Mouse (Mus musculus) heart, embryonic 12.5 days (tissue): ENCODE data around the gene Faah. TPM values are rescaled to one million over a fixed set of nuclear protein-coding genes. Genes with fewer than 3 reads are reported as not detected.

Experiments
- ATAC-seq: fragments of 200-750 bp; cut with Nextera tagmentation; 2 replicates; pipeline ENCODE4 v1.8.0; 2017; ENCODE audit warnings: moderate TSS enrichment, moderate library complexity; ENCODE audit not compliant: insufficient number of reproducible peaks, low FRiP score
- H3K27ac ChIP-seq: fragments of 300-500 bp; sonication (generic); 2 replicates; pipeline ENCODE4 v1.5.1; 2016; ENCODE audit warnings: mild to moderate bottlenecking, moderate library complexity; ENCODE audit not compliant: poor library complexity, severe bottlenecking
- H3K27me3 ChIP-seq: fragments of 300-500 bp; sonication (generic); replicated peaks from 2 replicates; pipeline ENCODE4 v1.6.1; 2016; ENCODE audit warnings: mild to moderate bottlenecking, moderate library complexity
- H3K36me3 ChIP-seq: fragments of 300-500 bp; sonication (generic); 2 replicates; pipeline ENCODE4 v1.6.1; 2016; ENCODE audit warnings: mild to moderate bottlenecking, moderate library complexity
- H3K4me1 ChIP-seq: fragments of 300-500 bp; sonication (generic); replicated peaks from 2 replicates; pipeline ENCODE4 v1.6.1; 2016; ENCODE audit warnings: mild to moderate bottlenecking
- H3K4me2 ChIP-seq: fragments of 300-500 bp; sonication (generic); 2 replicates; pipeline ENCODE4 v1.6.1; 2016; ENCODE audit warnings: mild to moderate bottlenecking, moderate library complexity
- H3K4me3 ChIP-seq: fragments of 300-500 bp; sonication (generic); 2 replicates; pipeline ENCODE4 v1.5.1; 2016; ENCODE audit warnings: mild to moderate bottlenecking
- H3K9ac ChIP-seq: fragments of 300-500 bp; sonication (generic); 2 replicates; pipeline ENCODE4 v1.6.1; 2016; ENCODE audit warnings: mild to moderate bottlenecking, moderate library complexity
- H3K9me3 ChIP-seq: fragments of 300-500 bp; sonication (generic); replicated peaks from 2 replicates; pipeline ENCODE4 v1.6.1; 2016; ENCODE audit warnings: mild to moderate bottlenecking, moderate library complexity
- WGBS: fragments of 180-500 bp; shearing (Covaris S2); methylation state at CpG from one replicate; pipeline ENCODE4 v1.1.7; 2016; 5-methylcytosine and 5-hydroxymethylcytosine counted together
- polyA plus RNA-seq: library from polyadenylated mRNA; unstranded; fragments of >200 nt; fragmentation: Nextera tagmentation; extraction: Ambion mirVana; gene quantifications from 2 replicates; pipeline ENCODE4 v1.2.1, GENCODE M21; 2016

Faah gene
- polyA plus RNA-seq, 1 experiment from 2014 or later = 1.3 TPM

DNA sequence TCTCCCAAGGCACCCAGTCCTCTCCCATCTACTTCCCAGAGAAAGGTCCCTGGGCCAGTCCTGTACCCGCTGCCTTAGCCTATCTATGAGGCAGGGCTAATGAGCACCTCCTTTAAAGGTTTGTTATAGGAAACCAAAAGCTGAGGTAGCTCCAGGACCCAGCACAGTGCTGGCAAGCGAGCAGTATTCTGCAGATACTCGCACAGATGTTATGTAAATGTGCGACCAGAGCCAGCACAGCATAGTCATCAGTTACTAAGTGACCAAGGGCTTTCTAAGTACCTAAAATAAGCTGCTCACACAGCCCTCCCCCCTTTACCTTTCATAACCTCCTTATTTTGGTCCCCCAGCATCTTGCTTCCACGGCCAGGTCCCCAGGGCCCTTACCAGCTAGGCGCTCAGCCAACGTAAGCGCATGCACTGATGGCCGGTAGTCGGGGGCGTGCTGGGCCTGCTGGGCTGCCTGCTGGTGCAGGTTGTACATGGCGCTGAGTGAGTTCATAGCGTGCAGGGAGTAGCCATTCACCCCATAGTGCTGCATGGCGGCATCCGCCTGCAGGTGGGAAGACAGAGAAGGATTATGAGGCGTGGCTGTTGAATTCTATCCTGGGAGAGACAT lies 94.4 kb downstream of the Faah start:
- no peak overlapping the region for H3K9ac ChIP-seq
- H3K27me3 ChIP-seq = peaks cover 91% of the 10 kb centered on the region
- H3K36me3 ChIP-seq = no peaks in the 10 kb centered on the region
- no peaks in the 10 kb centered on the region for H3K4me1 ChIP-seq
- H3K27ac ChIP-seq = no peak overlapping the region
- no peaks in the 10 kb centered on the region for H3K9me3 ChIP-seq
- H3K4me3 ChIP-seq = no peak overlapping the region
- no peak for ATAC-seq
- 64% methylated on average over 16 of the region's 16 CpGs for WGBS
- no peak overlapping the region for H3K4me2 ChIP-seq

DNA sequence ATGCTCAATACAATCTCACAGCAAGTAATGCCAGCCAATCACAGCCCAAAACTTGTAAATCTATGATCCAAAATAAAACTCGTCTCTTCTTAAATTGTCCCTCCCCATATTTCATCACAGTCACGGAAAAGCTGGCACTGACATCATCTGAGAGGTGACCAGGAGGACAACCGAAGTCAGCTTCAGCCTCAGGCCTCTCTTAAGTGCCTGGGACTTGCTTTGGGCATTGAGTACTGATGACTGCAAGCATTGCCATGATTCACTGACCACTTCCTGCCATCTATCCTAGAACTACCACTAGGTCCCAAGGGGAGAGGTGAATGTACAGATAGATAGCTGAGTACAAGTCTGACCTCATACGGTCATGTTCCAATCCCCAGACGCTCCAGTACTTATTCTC lies 95.0 kb downstream of the Faah start:
- H3K4me1 ChIP-seq = no peaks in the 10 kb centered on the region
- no peak overlapping the region for H3K4me2 ChIP-seq
- no peaks in the 10 kb centered on the region for H3K9me3 ChIP-seq
- H3K9ac ChIP-seq = no peak overlapping the region
- H3K4me3 ChIP-seq = no peak overlapping the region
- H3K27me3 ChIP-seq = peaks cover 91% of the 10 kb centered on the region
- no peak for ATAC-seq
- H3K36me3 ChIP-seq = no peaks in the 10 kb centered on the region
- no peak overlapping the region for H3K27ac ChIP-seq
- WGBS = 72% methylated on average over 5 of the region's 5 CpGs

DNA sequence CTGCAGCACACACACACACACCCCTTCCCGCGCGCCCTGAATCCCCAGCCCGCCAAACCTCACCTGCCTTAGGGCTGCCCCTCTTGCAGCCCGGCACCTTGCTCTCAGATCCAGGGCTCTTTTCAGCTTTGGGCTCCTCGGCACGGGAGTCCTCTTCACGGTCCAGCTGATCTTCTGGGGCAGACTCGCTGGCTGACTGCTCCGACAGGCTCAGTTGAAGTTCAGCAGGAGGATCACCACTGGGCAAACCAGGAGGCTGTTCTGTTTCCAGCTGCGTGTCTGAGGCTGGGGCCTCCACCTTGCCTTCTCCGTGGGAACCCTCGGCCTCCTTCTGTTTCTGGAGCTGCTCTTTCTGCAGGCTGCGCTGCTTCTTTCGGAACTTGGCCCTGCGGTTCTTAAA lies 97.8 kb downstream of the Faah start:
- Histone ChIP-seq H3K4me3 (no peak overlapping the region), H3K27me3 (peaks cover 88% of the 10 kb centered on the region), H3K36me3 (no peaks in the 10 kb centered on the region), H3K9ac (no peak overlapping the region), H3K4me2 (no peak overlapping the region), H3K27ac (no peak overlapping the region), H3K9me3 (no peaks in the 10 kb centered on the region), H3K4me1 (no peaks in the 10 kb centered on the region)
- WGBS = 78% methylated on average over 16 of the region's 16 CpGs
- no peak for ATAC-seq

Other genes with a start within 250 kb of the Faah start
- 0.22 and 0.24 TPM in 2 replicates for gene Tex38, start 236.9 kb downstream of the Faah start, polyA plus RNA-seq
- 69.9 and 73.5 TPM in 2 replicates for gene Atpaf1, start 233.1 kb downstream of the Faah start, polyA plus RNA-seq
- gene Mob3c, start 189.8 kb downstream of the Faah start, polyA plus RNA-seq = 6.7 TPM in 2 replicates
- 20.1 and 21.6 TPM in 2 replicates for gene Mknk1, start 178.7 kb downstream of the Faah start, polyA plus RNA-seq
- not detected in 2 replicates for gene Kncn, start 133.5 kb downstream of the Faah start, polyA plus RNA-seq
- not detected in 2 replicates for gene 6430628N08Rik, start 127.3 kb downstream of the Faah start, polyA plus RNA-seq
- 0.04 TPM in 1 of 2 replicates, not detected in the other for gene Dmbx1, start 78.0 kb downstream of the Faah start, polyA plus RNA-seq
- 24.9 and 28.8 TPM in 2 replicates for gene Nsun4, start 36.0 kb upstream of the Faah start, polyA plus RNA-seq
- 868 and 885 TPM in 2 replicates for gene Uqcrh, start 57.1 kb upstream of the Faah start, polyA plus RNA-seq
- 60.2 and 63.3 TPM in 2 replicates for gene Lrrc41, start 57.3 kb upstream of the Faah start, polyA plus RNA-seq
- gene Rad54l, start 105.8 kb upstream of the Faah start, polyA plus RNA-seq = 25.1 and 25.9 TPM in 2 replicates
- 71.5 and 74.8 TPM in 2 replicates for gene Pomgnt1, start 105.9 kb upstream of the Faah start, polyA plus RNA-seq
- gene Lurap1, start 133.4 kb upstream of the Faah start, polyA plus RNA-seq = 2.3 and 2.6 TPM in 2 replicates
- not detected in 2 replicates for gene Tspan1, start 149.7 kb upstream of the Faah start, polyA plus RNA-seq
- not detected in 2 replicates for gene 1700042G07Rik, start 155.4 kb upstream of the Faah start, polyA plus RNA-seq
- gene Gm49337, start 155.5 kb upstream of the Faah start, polyA plus RNA-seq = not detected in 2 replicates
- 25.6 and 25.8 TPM in 2 replicates for gene Pik3r3, start 203.7 kb upstream of the Faah start, polyA plus RNA-seq